Mouse (Mus musculus) R1 (cell line): ENCODE data around the gene Scn7a.

Experiments
- DNase-seq: peaks from one replicate; pipeline ENCODE4 v3.0.0-alpha.2; 2018; ENCODE audit warnings: low read depth, low spot score

The Scn7a gene

DNA sequence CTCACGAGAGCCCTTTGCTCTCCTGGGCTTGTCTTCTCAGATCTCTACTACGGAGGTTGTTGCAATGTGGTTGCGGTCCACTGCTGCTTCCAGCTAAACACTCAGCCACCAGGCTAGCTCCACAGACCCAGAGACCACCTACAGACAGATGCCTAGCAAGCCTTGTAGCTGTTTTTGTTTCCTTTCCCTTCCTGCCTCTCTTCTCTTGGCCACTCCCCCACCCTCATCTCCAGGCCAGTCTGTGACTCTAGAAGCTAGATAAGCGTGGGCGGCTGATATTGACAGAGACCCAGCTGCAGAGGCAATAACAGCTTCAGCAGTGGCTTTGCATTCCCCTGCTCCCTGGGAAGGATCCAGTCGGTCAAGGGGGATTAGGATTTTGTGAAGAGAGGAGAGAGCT lies at the start of gene Scn7a:
Gene Scn7a (minus strand): TSS at position 150 of the 400 bp plus-strand sequence.
- DNase-seq: no peak

GRCm38 (mm10) chr2:66827729-66828128 lies 43.0 kb upstream of the Scn7a start:
- no peak for DNase-seq

DNA sequence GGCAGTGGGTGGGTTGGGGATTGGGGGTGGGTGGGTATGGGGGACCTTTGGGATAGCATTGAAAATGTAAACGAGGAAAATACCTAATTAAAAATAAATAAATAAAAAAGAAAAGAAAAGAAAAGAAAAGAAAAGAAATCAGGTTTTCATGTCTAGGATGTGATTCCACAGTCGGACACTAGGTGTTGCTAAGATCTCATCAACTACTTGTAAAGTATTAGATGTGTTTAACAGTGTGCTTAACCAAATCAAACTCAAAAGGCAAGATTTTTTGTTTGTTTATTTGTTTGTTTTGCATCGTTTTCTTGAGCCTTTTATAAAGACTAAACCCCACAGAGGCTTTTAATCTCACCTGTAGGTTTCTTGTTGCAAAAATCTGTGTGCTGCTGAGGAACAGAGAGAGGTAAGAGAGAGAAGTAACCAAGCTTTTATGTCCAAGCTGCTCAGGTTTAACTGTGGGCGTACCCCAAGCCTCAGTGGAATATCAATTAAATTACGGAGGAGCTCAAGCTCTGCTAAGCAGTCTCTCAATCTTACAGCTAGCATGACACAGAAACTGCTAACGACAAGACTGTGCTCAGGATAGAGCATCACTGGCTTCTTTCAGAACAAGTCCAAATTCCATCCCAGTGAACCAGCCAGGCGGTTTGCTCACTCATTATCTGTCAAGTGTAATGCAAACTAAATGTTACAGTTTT lies 35.3 kb upstream of the Scn7a start:
- DNase-seq: no peak

GRCm38 (mm10) chr2:66799676-66800249 lies 15.0 kb upstream of the Scn7a start:
- DNase-seq: peak; percentile 16

DNA sequence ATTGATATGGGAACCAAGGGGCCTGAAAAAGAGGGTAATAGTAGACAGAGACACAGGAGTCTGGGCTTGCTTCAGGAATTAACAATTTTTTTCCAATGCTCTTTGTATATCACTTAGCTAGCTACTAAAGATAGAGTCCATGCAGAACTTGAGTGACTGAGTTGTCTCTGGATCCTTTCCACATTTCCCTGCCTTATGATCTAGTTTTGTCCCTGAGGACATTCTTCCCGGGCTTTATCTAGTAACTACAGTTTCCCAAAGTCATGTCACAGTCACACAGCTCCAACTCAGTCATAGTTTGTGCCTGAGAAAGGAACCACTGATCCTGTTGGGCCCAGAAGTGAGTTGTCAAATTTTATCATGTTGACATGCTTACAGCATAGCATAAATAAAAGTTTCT lies 12.8 kb upstream of the Scn7a start:
- DNase-seq: no peak

- no peak for DNase-seq
These were observed 6.9 kb upstream of the Scn7a start for GRCm38 (mm10) chr2:66791629-66792028.

- DNase-seq: no peak
These were observed 3.8 kb downstream of the Scn7a start for GRCm38 (mm10) chr2:66780884-66781283.

DNA sequence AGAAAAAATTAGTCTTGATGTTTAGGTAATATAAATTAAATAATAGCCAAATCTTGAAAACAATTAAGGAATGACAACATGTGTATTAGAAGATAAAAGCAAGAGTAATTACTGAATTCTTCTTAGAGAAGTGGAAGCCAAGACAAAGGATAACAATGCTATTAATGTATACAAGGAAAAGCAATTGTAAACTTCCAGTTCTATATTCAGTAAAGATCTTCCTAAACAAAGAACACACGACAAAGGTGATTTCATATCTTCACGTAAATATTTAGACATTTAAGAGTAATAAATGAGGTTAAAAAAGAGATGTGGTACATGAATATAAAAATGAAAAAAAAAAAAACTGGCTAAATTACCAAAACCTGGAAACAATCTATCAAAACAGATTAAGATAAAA lies 16.7 kb downstream of the Scn7a start:
- no peak for DNase-seq

GRCm38 (mm10) chr2:66765170-66765569 lies 19.5 kb downstream of the Scn7a start:
- DNase-seq: no peak

DNA sequence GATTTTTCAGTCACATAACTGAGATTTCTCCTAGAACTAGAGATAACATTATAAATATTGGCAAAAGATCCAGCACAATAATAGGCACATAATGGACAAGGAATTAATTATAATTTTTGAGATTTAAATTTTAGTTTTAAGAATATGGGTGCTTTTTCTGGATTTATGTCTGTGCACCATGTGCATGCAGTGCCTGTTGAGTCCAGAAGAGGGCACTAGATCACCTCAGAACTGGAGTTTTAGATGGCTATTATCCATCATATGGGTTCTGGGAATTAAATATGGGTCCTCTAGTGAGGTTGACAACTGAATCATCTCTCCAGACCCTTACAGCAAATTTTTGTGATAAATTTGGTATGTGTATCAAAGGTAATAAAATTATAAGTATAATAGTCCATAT lies 21.8 kb downstream of the Scn7a start:
- peak; percentile 12 for DNase-seq

DNA sequence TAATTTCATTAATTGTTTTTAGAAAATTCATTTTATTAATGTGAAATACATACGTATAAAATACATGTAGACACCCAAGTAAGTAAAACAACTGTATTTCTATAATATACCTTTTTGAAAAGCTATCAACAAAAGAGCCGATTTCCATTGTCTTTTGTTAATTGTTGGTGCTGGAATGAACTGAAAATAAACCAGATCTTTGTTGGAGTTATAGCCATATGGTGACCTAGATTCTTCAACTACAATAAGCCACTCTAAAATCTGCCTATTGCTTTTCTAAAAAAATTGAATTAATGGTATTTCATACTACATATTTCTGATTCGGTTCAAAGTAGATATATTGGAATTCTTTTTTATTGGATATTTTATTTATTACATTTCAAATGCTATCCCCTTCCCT lies 56.7 kb downstream of the Scn7a start:
- no peak for DNase-seq

GRCm38 (mm10) chr2:66727585-66727974 lies 57.1 kb downstream of the Scn7a start:
- no peak for DNase-seq

GRCm38 (mm10) chr2:66726878-66727584 lies 57.7 kb downstream of the Scn7a start:
- DNase-seq: no peak

DNA sequence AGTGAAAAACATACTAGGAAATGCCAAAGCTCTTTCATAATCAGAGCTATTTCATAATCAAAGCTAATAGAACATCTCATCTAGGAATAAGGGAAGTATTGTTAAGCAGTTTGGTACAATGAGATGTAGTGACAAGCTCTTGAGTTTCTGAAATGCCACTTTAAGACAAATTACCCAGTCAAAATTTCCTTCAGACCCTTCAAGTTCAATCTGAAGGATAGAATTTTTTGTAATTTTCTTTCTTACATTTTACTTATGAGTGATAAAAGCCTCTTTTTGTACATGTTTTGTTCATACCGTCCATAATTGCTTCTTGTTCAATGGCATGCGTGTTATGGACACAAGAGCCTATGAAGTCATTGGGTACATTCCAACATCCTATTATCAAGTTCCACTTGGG lies 72.6 kb downstream of the Scn7a start:
- no peak for DNase-seq

- no peak for DNase-seq
These were observed 92.4 kb downstream of the Scn7a start for GRCm38 (mm10) chr2:66692300-66692699.

- no peak for DNase-seq
These were observed 122.7 kb downstream of the Scn7a start for GRCm38 (mm10) chr2:66661988-66662387.

DNA sequence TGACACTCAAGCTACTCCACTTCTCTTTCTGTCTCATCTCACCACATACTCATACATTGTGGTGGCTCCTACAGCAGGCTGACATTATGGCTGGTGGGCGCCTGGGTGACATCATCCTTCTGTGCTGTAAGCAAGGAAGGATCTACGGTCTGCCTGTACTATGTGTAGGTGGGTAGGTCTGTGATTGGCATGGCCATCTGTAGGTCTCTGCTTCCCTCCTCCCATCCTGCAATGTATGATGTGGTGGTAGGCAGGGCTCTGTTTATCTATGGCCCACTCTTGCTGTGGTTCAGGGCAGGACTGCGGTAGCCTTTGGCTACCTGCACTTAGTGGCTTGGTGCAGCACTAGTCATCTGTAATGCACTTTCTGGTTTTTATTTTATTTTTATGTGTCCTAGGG lies 128.3 kb downstream of the Scn7a start:
- DNase-seq: no peak

DNA sequence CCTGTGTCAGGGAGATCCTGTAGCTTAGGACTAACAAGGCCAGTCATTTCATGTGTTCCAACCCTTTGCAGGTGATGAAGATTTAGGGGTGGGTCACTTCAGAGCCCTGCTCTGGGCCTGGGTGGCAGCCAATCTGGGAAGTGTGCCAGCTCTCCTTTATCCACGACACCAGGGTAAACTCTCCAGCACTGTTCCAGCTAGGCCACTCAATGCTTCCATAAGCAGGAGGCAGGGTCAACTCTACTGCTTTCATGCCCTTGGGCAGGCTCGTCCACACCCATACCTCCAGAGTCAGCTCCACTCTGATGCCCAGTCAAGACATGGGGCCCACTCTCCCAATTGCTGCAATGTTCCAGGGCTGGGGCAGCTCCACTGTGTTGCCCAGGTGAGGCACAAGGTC lies 129.3 kb downstream of the Scn7a start:
- no peak for DNase-seq

DNA sequence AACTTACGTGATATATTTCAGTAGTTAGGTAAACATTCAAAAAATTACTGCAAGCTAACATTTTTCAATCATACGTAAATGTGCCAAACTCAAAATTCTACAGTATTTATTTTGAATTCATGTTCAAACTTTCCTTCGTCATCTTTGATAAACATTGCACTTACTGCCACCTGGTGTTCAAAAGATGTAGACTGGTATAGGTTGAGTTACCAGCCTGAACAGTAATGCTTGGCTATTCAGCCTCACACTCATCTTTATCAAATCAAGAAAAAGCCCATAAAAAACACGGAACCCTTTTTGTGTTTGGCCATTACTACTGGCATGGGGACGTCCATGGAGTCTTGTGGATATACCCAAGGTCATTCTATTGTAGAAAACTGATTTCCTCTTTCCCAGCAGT lies 140.3 kb downstream of the Scn7a start:
- peak; percentile 18 for DNase-seq

GRCm38 (mm10) chr2:66634580-66635359 lies 149.9 kb downstream of the Scn7a start, which contains the start of gene Scn9a:
Gene Scn9a (minus strand): TSS chr2:66634962.
- DNase-seq: peak; percentile 72

DNA sequence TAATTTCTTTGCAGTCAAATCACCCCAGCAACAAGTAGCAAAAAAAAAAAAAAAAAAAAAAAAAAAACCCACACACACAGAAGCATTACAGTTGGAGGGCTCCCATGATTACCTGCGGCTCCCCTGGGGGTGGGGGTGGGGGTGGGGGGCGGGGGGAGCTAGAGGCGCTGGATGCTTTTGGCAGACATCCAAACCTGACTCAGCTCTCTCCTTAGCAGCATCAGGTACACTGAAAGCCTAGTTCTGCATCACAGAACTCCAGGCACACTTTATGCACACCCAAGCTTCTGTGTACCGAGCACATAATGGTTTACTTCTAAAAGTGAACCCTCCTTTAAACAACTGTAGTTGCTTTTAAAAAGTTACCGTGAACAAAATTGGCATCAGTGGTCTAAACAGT lies 152.0 kb downstream of the Scn7a start:
- DNase-seq: no peak
